Mouse (Mus musculus) gastrocnemius, adult 2 months (tissue): ENCODE data around the gene Pcolce. TPM values are rescaled to one million over a fixed set of nuclear protein-coding genes. Genes with fewer than 3 reads are reported as not detected.

Experiments used
- DNase-seq: peaks from one replicate; pipeline ENCODE4 v3.0.0; 2022
- H3K27ac ChIP-seq: fragments of 200-600 bp; 2 replicates; pipeline ENCODE4 v1.8.1; 2022; ENCODE audit warnings: mild to moderate bottlenecking
- H3K4me3 ChIP-seq: fragments of 200-600 bp; 2 replicates; pipeline ENCODE4 v1.8.1; 2022; ENCODE audit warnings: mild to moderate bottlenecking, moderate library complexity
- CTCF ChIP-seq: fragments of 200-600 bp; IDR thresholded peaks from 2 replicates; pipeline ENCODE4 v1.8.1; 2022; ENCODE audit warnings: antibody characterized with exemption, mild to moderate bottlenecking, moderate library complexity
- intact Hi-C: fragments of 180-260 bp; cut with DNase I; formaldehyde crosslinking; loops from one replicate; pipeline ENCODE4 v1.15.1; 2025
- total RNA-seq, 2 experiments: library from RNA; stranded (reverse); gene quantifications; 2 replicates each; pipeline ENCODE4 v1.2.3; 2021

Gene Pcolce
- total RNA-seq, 2 experiments from 2014 or later, result 30.9 to 76.1 TPM

DNA sequence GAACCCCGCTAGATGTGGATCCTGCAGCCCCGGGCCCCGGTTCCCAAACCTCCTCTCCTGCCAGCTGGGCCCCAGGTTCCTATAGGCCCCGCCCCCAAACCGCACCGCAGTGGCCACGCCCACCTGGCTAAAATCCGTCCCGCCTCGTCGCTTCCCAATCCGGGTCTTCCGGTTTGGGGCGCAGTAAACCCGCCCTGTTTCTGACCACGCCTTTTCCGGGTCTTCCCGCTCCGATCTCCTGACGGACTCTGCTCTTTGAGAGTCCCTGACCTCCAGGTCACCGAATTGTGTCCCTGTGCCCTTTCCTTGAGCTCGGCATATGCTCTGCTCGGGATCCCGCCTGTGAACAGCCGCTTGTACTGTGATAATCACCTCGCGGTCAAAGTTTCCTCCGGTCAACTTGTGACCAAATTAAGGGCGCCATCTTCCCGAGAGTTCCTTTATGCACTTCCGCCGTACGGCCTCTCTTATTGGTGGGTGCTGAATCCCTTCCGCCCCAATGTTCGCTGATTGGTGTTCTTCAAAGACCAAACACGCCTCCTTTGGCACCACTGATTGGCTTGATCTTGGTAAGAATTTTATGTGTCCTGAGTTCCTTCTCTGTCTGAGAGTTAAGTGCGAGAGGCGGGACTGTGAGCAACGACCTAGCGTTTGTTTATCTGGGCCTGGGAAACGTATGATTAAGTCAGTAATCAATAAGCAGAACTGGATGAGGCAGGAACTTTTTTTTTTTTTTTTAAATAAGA lies 12.8 kb downstream of the Pcolce start, which contains the start of gene Mospd3:
TSS of gene Mospd3 (minus strand) at position 440 of the 746 bp plus-strand sequence.
- peak within 1 kb of the TSS; percentile 82 for H3K4me3 ChIP-seq
- peak within 1 kb of the TSS; percentile 99 for H3K27ac ChIP-seq
- TF ChIP-seq CTCF, result no peak
- intact Hi-C loops, result loop anchor here (1.0 to 5.0 kb wide), 3 partner anchors 28 to 98 kb away; partner anchors contain the start of genes Epo, Gnb2 and Pop7
- DNase-seq, result peak; percentile 97

DNA sequence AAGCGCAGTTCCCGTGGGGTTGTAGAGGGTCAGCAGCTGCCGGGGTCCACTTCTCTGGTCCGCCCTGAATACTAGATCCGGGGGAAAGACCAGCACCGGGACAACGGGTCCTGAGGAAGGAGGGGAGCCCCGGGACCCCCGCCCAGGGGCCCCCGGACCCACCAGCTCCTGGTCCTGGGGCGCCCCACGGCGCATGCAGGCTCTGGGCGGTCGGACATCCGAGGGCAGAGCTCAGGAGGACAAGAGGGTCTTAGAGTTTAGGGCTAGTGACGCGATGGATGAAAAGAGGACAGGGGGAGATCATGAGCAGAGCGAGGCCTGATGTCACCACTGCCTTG lies 13.3 kb downstream of the Pcolce start:
- Histone ChIP-seq H3K27ac (peak overlapping the region; percentile 99), H3K4me3 (peak overlapping the region; percentile 82)
- DNase-seq, result no peak
- no peak for TF ChIP-seq CTCF
- intact Hi-C loops, result loop anchor here (5.0 kb wide), 2 partner anchors 68 to 98 kb away; partner anchors contain the start of genes Epo, Gnb2 and Pop7

DNA sequence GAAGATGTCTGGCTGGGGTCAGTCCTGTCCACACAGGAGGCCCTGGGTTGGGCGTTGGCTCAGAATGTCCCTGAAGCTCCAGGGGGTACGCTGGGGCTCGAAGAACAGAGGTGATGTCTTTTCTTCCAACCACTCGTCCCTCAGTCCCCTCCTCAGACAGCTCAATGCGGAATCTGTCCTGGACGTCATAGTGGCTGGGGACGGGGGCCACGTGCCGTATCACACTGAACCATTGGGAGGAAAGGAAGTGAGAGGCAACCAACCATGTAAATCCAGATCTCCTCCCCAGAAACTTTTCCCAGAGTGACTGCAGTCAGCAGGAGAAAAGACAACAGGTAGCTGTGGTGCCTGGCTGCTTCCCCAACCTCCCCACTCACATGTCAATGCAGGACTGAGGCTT lies 14.0 kb downstream of the Pcolce start:
- peak overlapping the region; percentile 82 for H3K4me3 ChIP-seq
- TF ChIP-seq CTCF, result no peak
- H3K27ac ChIP-seq, result peak overlapping the region; percentile 99
- DNase-seq, result no peak
- intact Hi-C loops, result no loop called here

DNA sequence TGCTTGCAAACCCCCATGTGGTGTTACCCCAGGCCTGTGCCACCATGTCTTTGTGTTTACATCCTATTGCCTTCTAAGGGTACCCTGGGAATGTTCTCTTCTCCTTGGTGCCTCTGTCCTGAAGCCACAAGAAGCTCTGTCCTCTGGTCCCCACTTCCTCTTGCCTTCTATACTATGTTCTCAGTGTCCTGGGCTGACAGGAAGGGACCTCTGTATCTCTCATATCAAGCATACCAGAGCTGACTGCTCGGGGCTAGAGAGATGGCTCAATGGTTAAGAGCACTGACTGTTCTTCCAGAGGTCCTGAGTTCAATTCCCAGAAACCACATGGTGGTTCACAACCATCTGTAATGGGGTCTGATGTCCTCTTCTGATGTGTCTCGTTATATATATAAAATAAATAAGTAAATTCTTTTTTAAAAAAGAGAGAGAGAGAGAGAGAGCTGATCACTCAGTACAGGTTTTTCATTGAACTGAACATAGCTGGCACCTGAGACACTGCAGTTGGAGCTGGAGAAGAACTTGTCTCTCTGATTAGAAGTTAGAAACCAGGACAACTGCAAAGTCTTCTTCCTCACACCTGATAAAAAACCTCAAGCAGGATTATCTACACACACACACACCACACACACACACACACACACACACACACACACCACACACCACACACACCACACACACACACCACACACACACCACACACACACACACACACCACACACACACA lies 15.3 kb downstream of the Pcolce start:
- TF ChIP-seq CTCF, result no peak
- Histone ChIP-seq H3K27ac (no peak overlapping the region), H3K4me3 (no peak overlapping the region)
- intact Hi-C loops, result no loop called here
- DNase-seq, result no peak

DNA sequence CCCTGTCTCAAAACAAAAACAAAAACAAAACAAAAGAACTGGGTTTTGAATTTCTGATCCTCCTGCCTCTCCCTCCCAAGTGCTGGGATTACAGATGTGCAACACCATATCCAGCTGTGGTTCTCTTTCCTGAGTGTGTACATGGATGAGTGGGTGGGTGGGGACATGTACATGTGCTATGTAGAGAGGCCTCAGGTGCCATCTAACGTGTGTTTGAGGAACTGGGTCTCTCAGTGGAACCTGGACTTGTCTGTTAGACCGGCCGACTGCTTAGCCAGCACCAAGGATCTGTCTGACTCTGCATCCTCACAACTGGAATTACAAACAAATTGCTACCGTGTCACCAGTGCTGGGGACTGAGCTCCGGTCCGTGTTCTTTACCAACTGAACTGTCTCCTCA lies 16.0 kb downstream of the Pcolce start:
- no peak for TF ChIP-seq CTCF
- H3K27ac ChIP-seq, result no peak overlapping the region
- intact Hi-C loops, result no loop called here

DNA sequence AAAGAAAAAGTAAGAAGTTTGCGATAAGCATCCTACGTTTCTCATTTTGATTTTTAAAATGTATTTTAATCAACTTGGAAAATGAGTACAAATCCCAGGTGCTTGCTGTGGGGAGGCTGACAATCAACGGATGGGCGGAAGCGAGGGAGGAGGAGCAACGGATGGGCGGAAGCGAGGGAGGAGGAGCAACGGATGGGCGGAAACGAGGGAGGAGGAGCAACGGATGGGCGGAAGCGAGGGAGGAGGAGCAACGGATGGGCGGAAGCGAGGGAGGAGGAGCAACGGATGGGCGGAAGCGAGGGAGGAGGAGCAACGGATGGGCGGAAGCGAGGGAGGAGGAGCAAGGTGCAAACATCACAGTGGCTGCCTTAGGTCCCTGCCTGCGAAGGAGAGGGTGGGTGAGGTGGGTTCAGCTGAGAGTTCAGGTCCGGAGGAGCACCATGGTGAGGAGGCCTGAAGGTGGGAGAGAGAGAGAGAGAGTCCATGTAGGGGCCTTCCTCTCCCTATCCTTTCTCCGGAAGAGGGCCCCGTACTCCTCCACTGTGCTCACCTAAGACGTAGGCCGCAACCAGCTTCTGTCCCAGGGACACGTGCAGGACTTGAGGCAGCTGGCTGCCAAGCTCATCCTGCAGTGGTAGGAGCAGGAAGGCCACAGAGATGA lies 16.9 kb downstream of the Pcolce start:
- Histone ChIP-seq H3K27ac (peak overlapping the region; percentile 46; the same call in 1 of the 2 replicates), H3K4me3 (peak overlapping the region; percentile 33)
- DNase-seq, result no peak
- intact Hi-C loops, result no loop called here
- no peak for TF ChIP-seq CTCF

More for the DNA sequence above, 16.0 kb downstream of the Pcolce start:
- DNase-seq, result no peak
- H3K4me3 ChIP-seq, result no peak overlapping the region

DNA sequence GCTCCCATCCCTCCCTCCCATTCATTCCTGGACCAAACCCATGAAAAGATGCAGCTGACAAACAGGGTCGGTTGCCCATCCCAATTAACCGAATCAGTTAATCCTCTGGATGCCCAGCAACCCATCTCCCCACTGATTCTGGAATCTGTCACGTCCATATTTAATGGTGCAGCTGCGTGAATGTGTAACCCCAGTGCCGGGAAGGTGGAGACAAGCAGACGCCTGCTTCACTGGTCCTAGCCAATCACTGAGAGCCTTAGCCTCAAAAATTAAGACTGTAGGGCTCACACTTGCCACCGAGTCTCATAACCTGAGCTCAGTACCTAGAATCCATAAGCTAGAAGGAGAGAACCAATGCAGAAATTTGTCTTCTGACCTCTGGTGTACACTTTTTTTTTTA lies 17.7 kb downstream of the Pcolce start:
- no peak for TF ChIP-seq CTCF
- no peak overlapping the region for H3K27ac ChIP-seq
- intact Hi-C loops, result no loop called here

DNA sequence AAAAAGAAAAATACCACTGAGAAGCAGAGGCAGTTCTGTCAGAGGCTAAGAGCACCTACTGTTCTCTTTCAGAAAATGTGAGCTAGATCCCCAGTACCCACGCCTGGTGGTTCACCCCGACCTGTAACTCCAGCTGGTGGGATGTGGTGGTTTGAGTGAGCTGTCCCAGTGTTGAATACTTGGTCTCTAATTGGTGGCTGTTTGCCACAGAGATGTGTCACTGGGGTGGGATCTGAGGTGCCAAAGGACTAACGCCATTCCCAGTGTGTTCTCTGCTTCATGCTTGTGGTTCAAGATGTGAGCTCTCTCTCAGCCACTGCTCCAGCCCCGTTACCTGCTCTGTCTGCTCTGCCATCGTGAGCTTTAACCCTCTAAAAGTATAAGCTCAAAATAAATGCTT lies 23.1 kb downstream of the Pcolce start:
- Histone ChIP-seq H3K4me3 (no peak overlapping the region), H3K27ac (no peak overlapping the region)
- TF ChIP-seq CTCF, result no peak
- no peak for DNase-seq
- intact Hi-C loops, result no loop called here

More for the DNA sequence above, 17.7 kb downstream of the Pcolce start:
- no peak for DNase-seq
- H3K4me3 ChIP-seq, result no peak overlapping the region

GRCm38 (mm10) chr5:137584976-137585375 lies 28.6 kb downstream of the Pcolce start:
- TF ChIP-seq CTCF, result peak; percentile 84
- peak; percentile 78 for DNase-seq
- Histone ChIP-seq H3K4me3 (no peak overlapping the region), H3K27ac (no peak overlapping the region)
- intact Hi-C loops, result loop anchor here (1.0 to 5.0 kb wide), 2 partner anchors 67 to 172 kb away; no protein-coding TSS in a partner anchor

GRCm38 (mm10) chr5:137583670-137584169 lies 29.9 kb downstream of the Pcolce start:
- Histone ChIP-seq H3K27ac (no peak overlapping the region), H3K4me3 (peak overlapping the region; percentile 60)
- no peak for DNase-seq
- intact Hi-C loops, result loop anchor here (5.0 kb wide), 1 partner anchor 174 kb away; no protein-coding TSS in a partner anchor
- TF ChIP-seq CTCF, result no peak

DNA sequence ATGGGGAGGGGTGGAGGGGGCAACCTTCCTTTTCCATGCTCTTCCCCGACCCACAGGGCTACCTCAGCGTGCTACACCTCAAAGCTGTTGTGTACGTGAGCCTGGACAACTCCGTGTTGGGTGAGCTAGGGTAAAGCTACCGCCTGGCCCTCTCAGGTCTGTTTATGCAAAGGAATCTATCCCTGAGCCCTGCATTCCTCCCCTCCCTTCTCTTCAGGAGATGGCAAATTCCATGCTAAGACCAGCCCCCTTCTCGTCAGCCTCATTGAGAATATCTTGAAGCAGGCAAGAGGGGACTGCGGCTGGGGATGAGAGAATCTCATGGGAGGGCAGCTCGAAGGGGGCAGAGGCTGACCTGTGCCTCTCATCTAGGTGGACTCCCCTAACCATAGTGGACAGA lies 30.9 kb downstream of the Pcolce start:
- H3K27ac ChIP-seq, result no peak overlapping the region
- no peak for TF ChIP-seq CTCF
- no peak for DNase-seq
- intact Hi-C loops, result loop anchor here (5.0 kb wide), 1 partner anchor 175 kb away; no protein-coding TSS in a partner anchor
- no peak overlapping the region for H3K4me3 ChIP-seq

GRCm38 (mm10) chr5:137580246-137580645 lies 33.3 kb downstream of the Pcolce start:
- no peak for DNase-seq
- Histone ChIP-seq H3K27ac (no peak overlapping the region), H3K4me3 (no peak overlapping the region)
- TF ChIP-seq CTCF, result no peak
- intact Hi-C loops, result loop anchor here (5.0 kb wide), 1 partner anchor 177 kb away; no protein-coding TSS in a partner anchor

DNA sequence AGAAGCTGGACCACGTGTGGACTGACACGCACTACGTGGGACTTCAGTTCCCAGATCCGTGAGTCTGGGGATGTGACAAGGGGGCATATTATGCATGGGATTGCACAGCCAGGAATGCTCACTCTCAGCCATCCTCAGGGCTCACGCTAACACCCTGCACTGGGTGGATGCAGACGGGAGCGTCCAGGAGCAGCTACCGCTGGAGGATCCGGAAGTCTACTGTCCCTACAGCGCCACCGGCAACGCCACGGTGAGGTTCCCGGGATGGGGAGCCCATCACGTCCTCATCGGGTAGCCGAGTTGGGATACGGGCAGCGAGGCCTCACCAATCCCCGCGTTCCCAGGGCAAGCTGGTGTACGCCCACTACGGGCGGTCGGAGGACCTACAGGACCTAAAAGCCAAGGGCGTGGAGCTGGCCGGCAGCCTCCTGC lies 39.1 kb downstream of the Pcolce start:
- peak; percentile 65 for DNase-seq
- Histone ChIP-seq H3K4me3 (peak overlapping the region; percentile 61), H3K27ac (no peak overlapping the region)
- intact Hi-C loops, result no loop called here
- peak; percentile 46 for TF ChIP-seq CTCF
